ENCODE assay signal across 30 mouse cellular contexts in genomic region chr17:33471206-33471605, GRCm38 (mm10). TPM values are rescaled to one million over a fixed set of nuclear protein-coding genes. Genes with fewer than 3 reads are reported as not detected.
"Had no signal": no experiment of that assay in that cellular context is flagged by ENCODE, and none has a peak within 500 bp of the region (broad histone marks: within the 10 kb centered on the region; RNA-seq: fewer than 3 reads in every experiment).

No protein-coding gene starts in this region.

- H3K36me3 ChIP-seq: liver, embryonic 13.5 days had no signal

- ATAC-seq: inflammation-experienced regulatory T-cells, adult 6 months; intestine, embryonic 16.5 days had no signal

- H3K9ac ChIP-seq: liver, embryonic 13.5 days; lung, embryonic 14.5 days had no signal

- H3K4me2 ChIP-seq: liver, embryonic 13.5 days; lung, embryonic 14.5 days; midbrain, embryonic 11.5 days had no signal

- DNase-seq: kidney, adult 18-20 months; kidney, adult 9 months; kidney, postnatal 25 days; layer of hippocampus, adult 9-11 months; liver, embryonic 13.5 days; lung, embryonic 14.5 days; midbrain, embryonic 14.5 days; right cerebral cortex, adult 18-20 months; right cerebral cortex, postnatal 14 days; right cerebral cortex, postnatal 4 days; thymus, adult 2 months; thymus, postnatal 14 days; thymus, postnatal 4 days had no signal

- H3K4me1 ChIP-seq: liver, embryonic 13.5 days had no signal

- H3K27ac ChIP-seq: kidney, postnatal 0 days; layer of hippocampus, adult 2 months; liver, embryonic 13.5 days; stomach, postnatal 0 days had no signal

- H3K27me3 ChIP-seq: liver, embryonic 13.5 days had no signal

- H3K9me3 ChIP-seq: liver, embryonic 13.5 days had no signal

- H3K4me3 ChIP-seq: layer of hippocampus, adult 2 months; liver, embryonic 13.5 days had no signal

RNA-seq across cellular contexts. Expression of gene Actl9, which starts 38.5 kb away (rescaled TPM):
- total RNA-seq: layer of hippocampus, postnatal 25 days; left cerebral cortex, adult 18-20 months; liver, adult 2 months; megakaryocyte-erythroid progenitor cell, adult 5-6 weeks; midbrain, postnatal 0 days had no signal
- polyA plus RNA-seq: inflammation-experienced regulatory T-cells, adult 6 months; intestine, embryonic 16.5 days; kidney, postnatal 0 days; large intestine, adult 2 months; limb, embryonic 11.5 days; liver, embryonic 13.5 days; liver, embryonic 16.5 days; lung, embryonic 14.5 days; midbrain, embryonic 11.5 days; midbrain, embryonic 14.5 days; midbrain, postnatal 0 days; neural tube, embryonic 11.5 days; neural tube, embryonic 14.5 days; stomach, embryonic 14.5 days; stomach, postnatal 0 days had no signal
